Mouse (Mus musculus) embryonic facial prominence, embryonic 14.5 days (tissue): ENCODE data around the gene Hsf5. TPM values are rescaled to one million over a fixed set of nuclear protein-coding genes. Genes with fewer than 3 reads are reported as not detected.

Source experiments
- ATAC-seq: fragments of 200-750 bp; cut with Nextera tagmentation; 2 replicates; pipeline ENCODE4 v1.8.0; 2017; ENCODE audit warnings: low read depth, moderate number of reproducible peaks, moderate TSS enrichment
- DNase-seq: peaks from one replicate; pipeline ENCODE4 v3.0.0-alpha.2; 2015; ENCODE audit warnings: low spot score
- H3K27ac ChIP-seq: fragments of 300-500 bp; sonication (generic); replicated peaks from 2 replicates; pipeline ENCODE4 v1.5.1; 2014; ENCODE audit warnings: low read depth, mild to moderate bottlenecking, low read length, moderate library complexity
- H3K27me3 ChIP-seq: fragments of 300-500 bp; sonication (generic); replicated peaks from 2 replicates; pipeline ENCODE4 v1.6.1; 2014; ENCODE audit warnings: low read length; ENCODE audit not compliant: control insufficient read depth, insufficient read depth
- H3K36me3 ChIP-seq: fragments of 300-500 bp; sonication (generic); 2 replicates; pipeline ENCODE4 v1.6.1; 2014; ENCODE audit warnings: low read length, mixed read lengths; ENCODE audit not compliant: control insufficient read depth, insufficient read depth
- H3K4me1 ChIP-seq: fragments of 300-500 bp; sonication (generic); 2 replicates; pipeline ENCODE4 v1.6.1; 2014; ENCODE audit warnings: antibody characterized with exemption, low read length; ENCODE audit not compliant: control insufficient read depth, insufficient read depth
- H3K4me2 ChIP-seq: fragments of 300-500 bp; sonication (generic); 2 replicates; pipeline ENCODE4 v1.6.1; 2014; ENCODE audit warnings: low read depth, mild to moderate bottlenecking, low read length, moderate library complexity, mixed read lengths
- H3K4me3 ChIP-seq: fragments of 300-500 bp; sonication (generic); 2 replicates; pipeline ENCODE4 v1.5.1; 2014; ENCODE audit warnings: low read depth, mild to moderate bottlenecking, low read length
- H3K9ac ChIP-seq: fragments of 300-500 bp; sonication (generic); 2 replicates; pipeline ENCODE4 v1.6.1; 2014; ENCODE audit warnings: low read depth, mild to moderate bottlenecking, low read length, moderate library complexity, mixed read lengths
- H3K9me3 ChIP-seq: fragments of 300-500 bp; sonication (generic); 2 replicates; pipeline ENCODE4 v1.6.1; 2016; ENCODE audit warnings: low read length; ENCODE audit not compliant: control insufficient read depth
- WGBS: fragments of 180-500 bp; shearing (Covaris S2); extraction: QIAGEN DNeasy Blood & Tissue Kit; methylation state at CpG from one replicate; pipeline ENCODE4 v1.1.7; 2014; 5-methylcytosine and 5-hydroxymethylcytosine counted together
- polyA plus RNA-seq: library from polyadenylated mRNA; unstranded; fragments of >200 nt; fragmentation: Nextera tagmentation; extraction: Ambion mirVana; gene quantifications from 2 replicates; pipeline ENCODE4 v1.2.1, GENCODE M21; 2014

The Hsf5 gene
- polyA plus RNA-seq, 1 experiment from 2014 or later = 0.25 TPM

GRCm38 (mm10) chr11:87682096-87682495, 65.1 kb downstream of the Hsf5 start:
- Histone ChIP-seq H3K4me2 (no peak overlapping the region), H3K27me3 (no peaks in the 10 kb centered on the region), H3K9ac (no peak overlapping the region), H3K27ac (no peak overlapping the region), H3K36me3 (no peaks in the 10 kb centered on the region), H3K9me3 (no peaks in the 10 kb centered on the region), H3K4me1 (peaks cover 8% of the 10 kb centered on the region; the same call in 1 of the 2 replicates), H3K4me3 (no peak overlapping the region)
- WGBS = 85% methylated on average over 12 of the region's 12 CpGs
- no peak for ATAC-seq
- DNase-seq = no peak

DNA sequence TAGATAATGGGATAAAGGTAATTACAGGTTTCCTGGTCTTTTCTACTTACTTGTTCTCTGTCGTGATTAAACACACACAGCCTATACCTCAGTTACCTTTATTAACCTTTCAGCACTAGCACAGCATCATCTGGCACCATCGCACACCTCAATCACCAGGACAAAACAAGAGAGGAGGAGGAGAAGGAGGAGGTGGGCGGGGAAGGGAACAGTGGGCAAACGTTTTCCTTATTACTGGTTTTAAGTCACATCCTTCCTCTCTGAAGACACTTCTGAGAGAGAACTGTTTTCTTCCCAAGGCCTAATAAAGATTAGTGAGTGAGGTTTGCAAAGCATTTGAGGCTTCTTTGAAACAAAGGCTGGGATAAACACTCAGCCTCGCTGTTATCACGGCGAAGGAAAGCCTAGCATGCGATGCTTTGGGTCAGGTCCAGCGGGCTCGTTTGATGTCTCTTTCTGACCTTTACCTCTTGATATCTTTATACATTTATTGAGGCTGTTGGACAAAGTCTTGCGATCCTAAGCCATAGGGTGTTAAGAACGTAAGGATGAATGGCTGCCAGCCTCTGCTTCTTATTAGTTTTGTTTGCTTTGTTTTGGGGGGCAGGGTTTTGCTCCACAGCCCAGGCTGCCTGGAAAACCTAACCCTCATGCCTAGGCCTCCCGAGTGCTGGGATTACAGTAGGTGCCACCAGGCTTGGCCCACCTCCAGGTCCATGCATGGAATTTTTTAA, 66.0 kb downstream of the Hsf5 start:
- no peaks in the 10 kb centered on the region for H3K9me3 ChIP-seq
- H3K27ac ChIP-seq = peak overlapping the region; percentile 4
- H3K9ac ChIP-seq = no peak overlapping the region
- DNase-seq (peak; percentile 51), ATAC-seq (peak; percentile 60; the same call in 1 of the 2 replicates)
- 41% methylated on average over 13 of the region's 13 CpGs for WGBS
- H3K4me3 ChIP-seq = no peak overlapping the region
- no peaks in the 10 kb centered on the region for H3K36me3 ChIP-seq
- peaks cover 8% of the 10 kb centered on the region; the same call in 1 of the 2 replicates for H3K4me1 ChIP-seq
- no peaks in the 10 kb centered on the region for H3K27me3 ChIP-seq
- H3K4me2 ChIP-seq = no peak overlapping the region

GRCm38 (mm10) chr11:87686407-87686806, 69.4 kb downstream of the Hsf5 start:
- H3K36me3 ChIP-seq = no peaks in the 10 kb centered on the region
- DNase-seq (no peak), ATAC-seq (no peak)
- no peak overlapping the region for H3K9ac ChIP-seq
- H3K4me2 ChIP-seq = no peak overlapping the region
- H3K4me1 ChIP-seq = peaks cover 17% of the 10 kb centered on the region
- H3K27me3 ChIP-seq = no peaks in the 10 kb centered on the region
- H3K27ac ChIP-seq = no peak overlapping the region
- H3K9me3 ChIP-seq = no peaks in the 10 kb centered on the region
- 52% methylated on average over 7 of the region's 7 CpGs for WGBS
- no peak overlapping the region for H3K4me3 ChIP-seq

GRCm38 (mm10) chr11:87687246-87688225, 70.6 kb downstream of the Hsf5 start:
- Histone ChIP-seq H3K27ac (no peak overlapping the region), H3K4me3 (no peak overlapping the region), H3K9me3 (no peaks in the 10 kb centered on the region), H3K4me1 (peaks cover 17% of the 10 kb centered on the region), H3K4me2 (no peak overlapping the region), H3K27me3 (no peaks in the 10 kb centered on the region), H3K36me3 (no peaks in the 10 kb centered on the region), H3K9ac (no peak overlapping the region)
- WGBS = 69% methylated on average over 15 of the region's 15 CpGs
- DNase-seq = no peak
- no peak for ATAC-seq

- H3K4me2 ChIP-seq = no peak overlapping the region
- H3K36me3 ChIP-seq = no peaks in the 10 kb centered on the region
- peaks cover 9% of the 10 kb centered on the region for H3K4me1 ChIP-seq
- no peak overlapping the region for H3K9ac ChIP-seq
- DNase-seq (no peak), ATAC-seq (no peak)
- WGBS = 85% methylated on average over 11 of the region's 11 CpGs
- H3K27ac ChIP-seq = no peak overlapping the region
- no peaks in the 10 kb centered on the region for H3K27me3 ChIP-seq
- no peaks in the 10 kb centered on the region for H3K9me3 ChIP-seq
- no peak overlapping the region for H3K4me3 ChIP-seq
These were observed 71.7 kb downstream of the Hsf5 start for GRCm38 (mm10) chr11:87688478-87689203.

DNA sequence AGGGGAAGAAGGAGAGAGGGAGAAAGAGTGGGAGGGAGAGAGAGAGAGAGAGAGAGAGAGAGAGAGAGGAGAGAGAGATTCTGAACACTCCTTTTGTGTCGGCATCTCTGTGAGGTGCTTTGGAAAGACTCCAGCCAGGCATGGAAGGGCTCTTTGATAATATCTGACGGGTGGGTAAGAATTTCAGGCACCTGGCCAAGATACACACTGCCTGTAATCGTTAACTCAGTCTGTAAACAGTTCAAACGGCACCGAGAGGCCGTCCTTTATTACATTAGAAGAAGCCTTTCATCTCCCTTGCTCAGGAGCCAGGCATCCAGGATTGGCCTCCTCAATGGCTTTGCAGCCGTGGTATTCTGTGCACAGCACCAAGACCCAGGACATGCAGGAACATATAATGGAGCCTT, 72.4 kb downstream of the Hsf5 start:
- no peaks in the 10 kb centered on the region for H3K9me3 ChIP-seq
- no peak overlapping the region for H3K4me3 ChIP-seq
- DNase-seq = peak; percentile 94
- WGBS = 8% methylated on average over 7 of the region's 7 CpGs
- H3K4me2 ChIP-seq = peak overlapping the region; percentile 3; the same call in 1 of the 2 replicates
- peaks cover 9% of the 10 kb centered on the region for H3K4me1 ChIP-seq
- no peak overlapping the region for H3K27ac ChIP-seq
- H3K9ac ChIP-seq = no peak overlapping the region
- no peaks in the 10 kb centered on the region for H3K36me3 ChIP-seq
- ATAC-seq = peak; percentile 93
- no peaks in the 10 kb centered on the region for H3K27me3 ChIP-seq

- DNase-seq (no peak), ATAC-seq (no peak)
- peaks cover 9% of the 10 kb centered on the region for H3K4me1 ChIP-seq
- H3K4me3 ChIP-seq = no peak overlapping the region
- H3K9me3 ChIP-seq = no peaks in the 10 kb centered on the region
- H3K27ac ChIP-seq = 0 out of 2 replicates have a peak overlapping the region, but pooled peaks have one; percentile 39
- no peaks in the 10 kb centered on the region for H3K27me3 ChIP-seq
- H3K36me3 ChIP-seq = no peaks in the 10 kb centered on the region
- peak overlapping the region; percentile 3; the same call in 1 of the 2 replicates for H3K4me2 ChIP-seq
- H3K9ac ChIP-seq = no peak overlapping the region
- WGBS = 65% methylated on average over 16 of the region's 16 CpGs
These were observed 73.2 kb downstream of the Hsf5 start for GRCm38 (mm10) chr11:87690054-87690740.
